Mouse (Mus musculus) adrenal gland, adult (tissue): ENCODE measurements at regions not wholly inside any gene's neighbourhood (a gene's known extent, or its start where the extent isn't known, plus 50 kb on each side); places are given as distances from the start of the nearest gene placed in this dataset.
A peak's percentile ranks its signal among the peaks of the same experiment; 100 is the strongest.

Source experiments
- DNase-seq, 2 experiments: peaks; one replicate each; pipeline ENCODE4 v3.0.0; 2022 to 2023; ENCODE audit warnings: low spot score in 1 of 2; ENCODE audit not compliant: inconsistent age in 2 of 2

- peak in 1 of 2 experiments; percentile 48 for DNase-seq
Measured at GRCm38 (mm10) chrX:78797642-78798041, 60.1 kb downstream of the Fam47c start.
